Mouse (Mus musculus) cortical plate, adult 2 months (tissue): ENCODE results near the gene Cyp21a1. TPM values are rescaled to one million over a fixed set of nuclear protein-coding genes. Genes with fewer than 3 reads are reported as not detected.
"Not testable (repeated sequence)": the region's sequence is repeated elsewhere in the genome, so short reads cannot be mapped to it uniquely, and the experiment has no call there.

Experiments
- H3K27ac ChIP-seq: fragments of 200-500 bp; 2 replicates; pipeline ENCODE4 v1.5.1; 2012; ENCODE audit warnings: low read length, control low read depth, inconsistent platforms; ENCODE audit not compliant: insufficient read depth
- H3K4me1 ChIP-seq: fragments of 200-500 bp; 2 replicates; pipeline ENCODE4 v1.6.1; 2011; ENCODE audit warnings: low read length; ENCODE audit not compliant: control insufficient read depth, insufficient read depth
- H3K4me3 ChIP-seq: fragments of 200-500 bp; 2 replicates; pipeline ENCODE4 v1.5.1; 2011; ENCODE audit warnings: mild to moderate bottlenecking, low read length, control low read depth; ENCODE audit not compliant: insufficient read depth
- CTCF ChIP-seq: fragments of 200-500 bp; IDR thresholded peaks from 2 replicates; pipeline ENCODE4 v1.5.1; 2011; ENCODE audit warnings: mild to moderate bottlenecking, control low read depth, low read length; ENCODE audit not compliant: insufficient read depth; ENCODE audit errors: extremely low read depth
- POLR2A ChIP-seq: fragments of 200-500 bp; IDR thresholded peaks from 2 replicates; pipeline ENCODE4 v1.6.1; 2011; ENCODE audit warnings: mild to moderate bottlenecking, low read length, control low read depth; ENCODE audit not compliant: insufficient read depth; ENCODE audit errors: extremely low read depth
- polyA plus RNA-seq: library from polyadenylated mRNA; depleted of rRNA; stranded (reverse); fragments of >200 nt; gene quantifications from 2 replicates; pipeline ENCODE4 v1.2.3, GENCODE M21; 2012

The Cyp21a1 gene
- polyA plus RNA-seq, 1 experiment, result not detected

DNA sequence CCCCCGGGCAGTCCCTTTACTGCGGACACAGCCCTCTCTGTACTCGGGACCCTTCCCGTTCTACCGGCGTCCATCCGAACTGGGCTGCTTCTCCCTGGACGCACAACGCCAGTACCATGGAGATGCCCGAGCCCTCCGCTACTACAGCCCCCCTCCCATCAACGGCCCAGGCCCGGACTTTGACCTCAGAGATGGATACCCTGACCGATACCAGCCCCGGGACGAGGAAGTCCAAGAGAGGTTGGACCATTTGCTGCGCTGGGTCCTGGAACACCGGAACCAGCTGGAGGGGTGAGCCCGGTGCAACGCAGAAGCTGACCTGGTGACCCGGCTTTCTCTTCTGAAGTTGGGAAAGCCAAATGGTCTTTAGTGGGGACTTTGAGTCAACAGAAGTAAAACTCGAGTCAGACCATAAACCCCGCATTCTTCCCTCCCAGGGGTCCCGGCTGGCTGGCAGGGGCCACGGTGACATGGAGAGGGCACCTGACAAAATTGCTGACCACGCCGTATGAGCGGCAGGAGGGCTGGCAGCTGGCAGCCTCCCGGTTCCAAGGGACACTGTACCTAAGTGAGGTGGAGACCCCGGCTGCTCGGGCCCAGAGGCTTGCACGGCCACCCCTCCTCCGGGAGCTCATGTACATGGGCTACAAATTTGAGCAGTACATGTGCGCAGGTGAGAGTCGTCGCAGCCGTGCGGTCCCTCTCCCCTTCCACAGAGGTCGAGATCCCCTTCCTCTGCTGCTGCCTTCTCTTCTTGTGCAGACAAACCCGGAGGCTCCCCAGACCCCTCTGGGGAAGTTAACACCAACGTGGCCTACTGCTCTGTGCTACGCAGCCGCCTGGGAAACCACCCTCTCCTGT, 33.3 kb upstream of the Cyp21a1 start:
- peak overlapping the region; percentile 73 for H3K27ac ChIP-seq

DNA sequence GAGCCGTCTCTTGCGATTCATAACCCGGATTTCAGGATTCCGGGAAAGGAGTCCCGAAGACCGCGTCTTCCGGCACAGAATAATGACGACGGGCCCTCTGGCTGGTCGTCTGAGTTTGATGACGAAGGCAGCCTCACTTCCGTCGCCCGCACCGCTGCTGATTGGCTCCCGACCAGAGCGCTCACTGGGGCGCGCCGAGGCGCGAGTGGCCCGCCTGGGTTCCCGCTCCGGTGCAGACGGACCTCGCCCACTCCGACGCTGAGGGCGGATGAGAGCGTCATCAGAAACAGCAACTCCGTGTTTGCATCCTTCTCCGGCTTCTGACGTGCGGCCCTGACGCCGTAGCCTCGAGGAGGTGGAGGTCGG, 32.5 kb upstream of the Cyp21a1 start, which contains the start of the genes Stk19 and Dxo:
Stk19 (minus strand) TSS at position 90 of the 366 bp plus-strand sequence.
Dxo (plus strand) TSS at position 164 of the 366 bp plus-strand sequence.
- peaks cover 2% of the 10 kb centered on the region; the same call in 1 of the 2 replicates for H3K4me1 ChIP-seq
- TF ChIP-seq CTCF (no peak), POLR2A (peak; percentile 80)

More for the DNA sequence above, 33.3 kb upstream of the Cyp21a1 start:
- H3K4me1 ChIP-seq, result peaks cover 2% of the 10 kb centered on the region; the same call in 1 of the 2 replicates
- H3K4me3 ChIP-seq, result peak overlapping the region; percentile 97
- TF ChIP-seq CTCF, result no peak
- no peak for TF ChIP-seq POLR2A

GRCm38 (mm10) chr17:34836155-34836855, 31.9 kb upstream of the Cyp21a1 start:
- peaks cover 2% of the 10 kb centered on the region; the same call in 1 of the 2 replicates for H3K4me1 ChIP-seq
- peak overlapping the region; percentile 97 for H3K4me3 ChIP-seq
- TF ChIP-seq POLR2A (no peak; the same call in 1 of the 2 replicates), CTCF (no peak)
- H3K27ac ChIP-seq, result peak overlapping the region; percentile 48; the same call in 1 of the 2 replicates

More for the DNA sequence above, 32.5 kb upstream of the Cyp21a1 start, which contains the start of the genes Stk19 and Dxo:
- Histone ChIP-seq H3K27ac (peak within 1 kb of the TSS; percentile 73), H3K4me3 (peak within 1 kb of the TSS; percentile 97)

GRCm38 (mm10) chr17:34830776-34831175, 26.4 kb upstream of the Cyp21a1 start:
- not testable (repeated sequence) for H3K4me3 ChIP-seq

DNA sequence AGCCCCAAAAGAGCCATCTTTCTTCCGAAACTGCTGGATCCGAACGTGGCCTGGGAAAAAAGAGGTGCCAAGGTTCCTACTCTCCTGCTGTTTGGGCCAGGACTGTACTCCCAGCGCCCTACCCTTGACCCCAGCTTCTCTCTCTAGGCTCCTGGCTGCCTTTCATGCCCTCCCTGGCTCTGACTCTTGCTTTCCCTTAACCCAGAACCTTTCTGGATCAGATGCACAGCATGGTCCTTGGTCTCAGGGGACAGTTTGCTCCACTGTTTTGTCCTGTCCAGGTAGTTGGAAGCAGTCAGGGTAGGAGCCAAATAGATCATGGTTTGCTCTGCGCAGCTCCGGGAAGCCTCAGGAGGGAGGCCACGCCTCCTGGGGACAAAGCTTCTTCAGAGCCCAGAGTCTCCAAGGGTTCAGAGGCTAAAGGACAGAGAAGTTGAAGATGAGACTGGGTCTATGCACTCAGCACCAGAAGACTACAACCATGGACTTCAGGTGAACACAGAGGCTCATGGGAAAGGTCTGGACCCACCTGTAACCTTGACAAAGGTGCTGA, 10.5 kb upstream of the Cyp21a1 start:
- TF ChIP-seq CTCF (no peak), POLR2A (no peak)
- Histone ChIP-seq H3K27ac (no peak overlapping the region), H3K4me3 (no peak overlapping the region), H3K4me1 (no peaks in the 10 kb centered on the region)

More at GRCm38 (mm10) chr17:34830776-34831175, 26.4 kb upstream of the Cyp21a1 start:
- H3K27ac ChIP-seq, H3K4me1 ChIP-seq: not testable (repeated sequence)

DNA sequence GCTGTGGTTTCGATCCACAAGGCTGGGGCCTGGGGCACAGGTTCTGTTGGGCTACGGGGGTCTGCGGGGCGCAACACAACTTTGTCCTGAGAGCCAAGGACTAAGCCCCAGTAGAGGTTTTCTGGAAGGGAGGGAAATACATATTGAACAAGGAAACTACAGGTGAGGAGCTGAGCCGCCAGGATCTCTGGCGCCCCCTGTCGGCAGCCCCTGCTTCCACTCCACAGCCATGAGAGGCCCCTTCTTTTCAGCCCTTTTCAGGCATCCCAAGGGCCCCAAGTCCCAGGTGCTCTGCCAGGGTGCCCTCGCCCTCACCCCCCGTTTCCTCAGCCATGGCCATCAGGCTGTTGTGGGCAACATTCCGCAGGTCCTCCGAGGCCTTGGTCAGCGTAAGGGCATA, 9.4 kb upstream of the Cyp21a1 start:
- TF ChIP-seq CTCF, result peak; percentile 48
- H3K4me1 ChIP-seq, H3K4me3 ChIP-seq, H3K27ac ChIP-seq: not testable (repeated sequence)

DNA sequence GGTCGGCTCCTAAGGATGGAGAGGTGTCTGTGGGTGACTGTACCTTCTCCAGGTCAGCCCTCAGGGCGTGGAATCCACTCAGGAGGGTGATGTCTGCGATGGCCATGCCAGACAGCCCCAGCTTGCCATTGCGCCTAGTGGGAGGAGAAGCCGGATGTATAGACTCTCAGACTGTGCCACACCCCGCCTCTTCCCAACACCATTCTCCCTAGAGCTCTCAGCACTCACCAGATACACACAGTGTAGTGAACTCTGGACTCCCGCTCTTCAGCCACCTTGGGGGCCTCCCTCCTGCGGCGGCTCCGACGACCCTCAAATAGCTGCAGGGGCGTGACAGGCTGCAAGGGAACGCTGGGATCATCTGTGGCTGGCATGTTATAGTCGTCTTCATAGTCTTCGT, 6.9 kb upstream of the Cyp21a1 start:
- Histone ChIP-seq H3K4me3 (no peak overlapping the region), H3K27ac (no peak overlapping the region), H3K4me1 (no peaks in the 10 kb centered on the region)
- TF ChIP-seq CTCF, result no peak
- TF ChIP-seq POLR2A, result no peak

GRCm38 (mm10) chr17:34810811-34811210, 6.5 kb upstream of the Cyp21a1 start:
- not testable (repeated sequence) for H3K4me1 ChIP-seq, H3K27ac ChIP-seq, H3K4me3 ChIP-seq

DNA sequence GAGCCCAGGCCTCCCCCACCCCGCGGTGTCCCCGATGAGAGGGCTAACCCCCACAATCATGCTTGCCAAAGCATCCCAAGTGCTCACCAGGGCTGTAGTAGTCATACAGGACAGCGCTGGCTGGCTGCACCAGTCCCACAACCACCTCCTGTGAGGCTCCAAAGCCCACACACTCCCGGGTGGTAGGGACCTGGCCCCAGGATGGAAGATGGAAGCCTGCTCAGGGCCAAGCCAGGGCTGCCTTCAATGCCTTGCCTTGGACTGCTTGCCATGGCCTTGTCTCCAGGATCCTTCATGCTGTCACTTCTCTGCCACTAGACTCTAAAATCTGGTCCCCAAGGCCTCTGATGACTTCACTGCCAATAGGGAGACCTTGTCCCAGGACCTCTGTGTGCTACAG, 6.0 kb upstream of the Cyp21a1 start:
- not testable (repeated sequence) for H3K4me3 ChIP-seq, H3K27ac ChIP-seq, H3K4me1 ChIP-seq

- H3K27ac ChIP-seq, result no peak overlapping the region
- TF ChIP-seq CTCF, result no peak
- no peak for TF ChIP-seq POLR2A
- no peaks in the 10 kb centered on the region for H3K4me1 ChIP-seq
- H3K4me3 ChIP-seq, result no peak overlapping the region
These were observed 4.3 kb upstream of the Cyp21a1 start for GRCm38 (mm10) chr17:34808599-34809205.
